Mouse (Mus musculus) liver, embryonic 11.5 days (tissue): ENCODE measurements at regions not wholly inside any gene's neighbourhood (a gene's known extent, or its start where the extent isn't known, plus 50 kb on each side); places are given as distances from the start of the nearest gene placed in this dataset.

Experiments used
- ATAC-seq: fragments of 200-750 bp; cut with Nextera tagmentation; replicated peaks from 2 replicates; pipeline ENCODE4 v1.8.0; 2017; ENCODE audit warnings: moderate number of reproducible peaks, mild to moderate bottlenecking, moderate TSS enrichment, moderate library complexity; ENCODE audit not compliant: low FRiP score
- DNase-seq: peaks from one replicate; pipeline ENCODE4 v3.0.0-alpha.2; 2017; ENCODE audit warnings: low spot score
- H3K27ac ChIP-seq: fragments of 300-500 bp; sonication (generic); 2 replicates; pipeline ENCODE4 v1.5.1; 2014; ENCODE audit warnings: mild to moderate bottlenecking, low read depth, low read length, control low read depth
- H3K27me3 ChIP-seq: fragments of 300-500 bp; sonication (generic); replicated peaks from 2 replicates; pipeline ENCODE4 v1.6.1; 2014; ENCODE audit warnings: low read length, mixed read lengths; ENCODE audit not compliant: control insufficient read depth, insufficient read depth
- H3K36me3 ChIP-seq: fragments of 300-500 bp; sonication (generic); 2 replicates; pipeline ENCODE4 v1.6.1; 2014; ENCODE audit warnings: mild to moderate bottlenecking, low read length, moderate library complexity, mixed read lengths; ENCODE audit not compliant: control insufficient read depth, insufficient read depth
- H3K4me1 ChIP-seq: fragments of 300-500 bp; sonication (generic); replicated peaks from 2 replicates; pipeline ENCODE4 v1.6.1; 2014; ENCODE audit warnings: low read length, mixed read lengths; ENCODE audit not compliant: control insufficient read depth, insufficient read depth
- H3K4me2 ChIP-seq: fragments of 300-500 bp; sonication (generic); 2 replicates; pipeline ENCODE4 v1.6.1; 2014; ENCODE audit warnings: mild to moderate bottlenecking, control low read depth, moderate library complexity
- H3K4me3 ChIP-seq: fragments of 300-500 bp; sonication (generic); 2 replicates; pipeline ENCODE4 v1.5.1; 2014; ENCODE audit warnings: low read depth, low read length, control low read depth
- H3K9ac ChIP-seq: fragments of 300-500 bp; sonication (generic); 2 replicates; pipeline ENCODE4 v1.6.1; 2014; ENCODE audit warnings: low read depth, low read length, control low read depth
- H3K9me3 ChIP-seq: fragments of 300-500 bp; sonication (generic); 2 replicates; pipeline ENCODE4 v1.6.1; 2016; ENCODE audit warnings: low read length, inconsistent platforms, mixed read lengths; ENCODE audit not compliant: control insufficient read depth
- WGBS: fragments of 180-500 bp; shearing (Covaris S2); extraction: QIAGEN DNeasy Blood & Tissue Kit; methylation state at CpG from one replicate; pipeline ENCODE4 v1.1.7; 2014; 5-methylcytosine and 5-hydroxymethylcytosine counted together

DNA sequence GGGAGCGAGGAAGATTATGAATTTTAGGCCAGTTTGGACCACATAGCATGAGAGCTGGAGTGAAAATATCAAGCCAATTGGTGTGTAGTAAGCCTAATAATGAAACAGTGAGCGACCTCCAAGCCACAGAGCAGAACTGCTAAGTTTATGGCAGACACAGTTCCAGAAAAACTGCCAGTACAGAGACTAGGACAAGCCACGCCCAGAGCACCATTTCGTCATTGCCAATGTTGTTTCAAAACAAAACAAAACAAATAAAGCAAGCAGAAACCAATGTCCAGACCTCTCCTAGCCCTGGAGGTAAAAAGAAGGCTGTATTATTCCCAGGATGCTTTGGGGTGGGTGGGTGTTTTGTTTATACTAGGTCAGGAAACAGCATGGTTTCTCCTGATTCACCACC is 90.7 kb upstream of the Nxt1 start:
- no peak overlapping the region for H3K4me3 ChIP-seq
- H3K9me3 ChIP-seq, result no peaks in the 10 kb centered on the region
- no peaks in the 10 kb centered on the region for H3K36me3 ChIP-seq
- no peaks in the 10 kb centered on the region for H3K27me3 ChIP-seq
- H3K27ac ChIP-seq, result no peak overlapping the region
- H3K4me2 ChIP-seq, result no peak overlapping the region
- 77% methylated on average over 4 of the region's 4 CpGs for WGBS
- no peak for DNase-seq
- no peak for ATAC-seq
- no peaks in the 10 kb centered on the region for H3K4me1 ChIP-seq
- H3K9ac ChIP-seq, result no peak overlapping the region

- no peak overlapping the region for H3K4me3 ChIP-seq
- H3K27ac ChIP-seq, result no peak overlapping the region
- H3K27me3 ChIP-seq, result no peaks in the 10 kb centered on the region
- WGBS, result 39% methylated on average over 7 of the region's 7 CpGs
- H3K9me3 ChIP-seq, result no peaks in the 10 kb centered on the region
- ATAC-seq (no peak), DNase-seq (no peak)
- H3K4me2 ChIP-seq, result no peak overlapping the region
- no peaks in the 10 kb centered on the region for H3K36me3 ChIP-seq
- no peaks in the 10 kb centered on the region for H3K4me1 ChIP-seq
- H3K9ac ChIP-seq, result no peak overlapping the region
Measured at GRCm38 (mm10) chr2:148580286-148580966, 92.0 kb upstream of the Nxt1 start.

DNA sequence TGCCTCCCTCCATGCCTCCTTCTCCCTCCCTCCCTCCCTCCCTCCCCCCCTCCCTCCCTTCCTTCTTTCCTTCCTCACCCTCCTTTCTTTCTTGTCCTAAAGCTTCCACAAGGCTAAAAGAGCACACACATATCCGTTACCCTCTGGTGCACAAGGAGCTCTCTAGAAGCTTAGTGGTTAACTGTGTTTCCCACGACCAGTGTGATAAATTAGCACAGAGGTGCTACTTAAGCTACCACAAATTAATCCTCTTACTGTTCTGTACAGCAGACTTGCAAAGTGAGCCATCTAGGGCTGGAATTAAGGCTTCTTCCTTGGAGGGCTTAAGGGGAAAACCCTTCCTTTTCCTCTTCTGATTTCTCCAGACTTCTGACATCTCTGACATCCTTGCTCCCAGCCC is 92.8 kb upstream of the Nxt1 start:
- ATAC-seq, result no peak

GRCm38 (mm10) chr2:148579027-148579426 is 93.4 kb upstream of the Nxt1 start:
- Histone ChIP-seq H3K9ac (no peak overlapping the region), H3K9me3 (no peaks in the 10 kb centered on the region), H3K27ac (no peak overlapping the region), H3K4me2 (no peak overlapping the region), H3K27me3 (no peaks in the 10 kb centered on the region), H3K4me3 (no peak overlapping the region), H3K4me1 (no peaks in the 10 kb centered on the region), H3K36me3 (no peaks in the 10 kb centered on the region)
- no peak; the same call in 1 of the 2 replicates for ATAC-seq
- DNase-seq, result no peak
- WGBS, result 56% methylated on average over 5 of the region's 5 CpGs

More for the DNA sequence above, 92.8 kb upstream of the Nxt1 start:
- no peak overlapping the region for H3K9ac ChIP-seq
- H3K4me3 ChIP-seq, result no peak overlapping the region
- no peak overlapping the region for H3K27ac ChIP-seq
- H3K9me3 ChIP-seq, result no peaks in the 10 kb centered on the region
- H3K27me3 ChIP-seq, result no peaks in the 10 kb centered on the region
- H3K36me3 ChIP-seq, result no peaks in the 10 kb centered on the region
- DNase-seq, result no peak
- no peak overlapping the region for H3K4me2 ChIP-seq
- H3K4me1 ChIP-seq, result no peaks in the 10 kb centered on the region
- 48% methylated on average over 2 of the region's 2 CpGs for WGBS

GRCm38 (mm10) chr2:148578176-148578575 is 94.2 kb upstream of the Nxt1 start:
- Histone ChIP-seq H3K9ac (no peak overlapping the region), H3K9me3 (no peaks in the 10 kb centered on the region), H3K4me2 (no peak overlapping the region), H3K27ac (no peak overlapping the region), H3K27me3 (no peaks in the 10 kb centered on the region), H3K4me1 (no peaks in the 10 kb centered on the region), H3K36me3 (no peaks in the 10 kb centered on the region), H3K4me3 (no peak overlapping the region)
- WGBS, result 52% methylated on average over 2 of the region's 2 CpGs
- no peak for DNase-seq
- ATAC-seq, result no peak

GRCm38 (mm10) chr2:148575433-148575832 is 97.0 kb upstream of the Nxt1 start:
- WGBS, result 74% methylated on average over 3 of the region's 3 CpGs
- no peak overlapping the region for H3K4me2 ChIP-seq
- no peak overlapping the region for H3K9ac ChIP-seq
- DNase-seq (no peak), ATAC-seq (no peak)
- H3K27me3 ChIP-seq, result no peaks in the 10 kb centered on the region
- H3K4me3 ChIP-seq, result no peak overlapping the region
- H3K36me3 ChIP-seq, result no peaks in the 10 kb centered on the region
- H3K9me3 ChIP-seq, result no peaks in the 10 kb centered on the region
- H3K4me1 ChIP-seq, result no peaks in the 10 kb centered on the region
- no peak overlapping the region for H3K27ac ChIP-seq

DNA sequence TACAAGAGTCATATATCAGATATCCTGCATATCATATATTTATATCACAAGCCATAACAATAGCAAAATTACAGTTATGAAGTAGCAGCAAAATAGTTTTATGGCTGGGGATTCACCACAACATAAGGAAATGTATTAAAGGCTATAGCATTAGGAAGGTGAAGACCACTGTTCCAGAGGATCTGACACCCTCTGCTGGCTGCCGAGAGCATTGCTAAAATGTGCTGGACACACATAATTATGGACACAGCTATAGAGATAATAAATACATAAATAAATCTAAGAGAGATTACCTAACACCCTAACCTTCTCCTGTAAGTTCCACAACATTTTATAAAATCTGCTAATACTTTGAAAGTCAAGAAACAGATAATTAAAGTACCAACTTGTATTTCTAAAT is 100.2 kb upstream of the Nxt1 start:
- Histone ChIP-seq H3K36me3 (no peaks in the 10 kb centered on the region), H3K4me2 (no peak overlapping the region), H3K9ac (no peak overlapping the region), H3K4me1 (no peaks in the 10 kb centered on the region), H3K27ac (no peak overlapping the region), H3K27me3 (no peaks in the 10 kb centered on the region), H3K4me3 (no peak overlapping the region), H3K9me3 (no peaks in the 10 kb centered on the region)
- DNase-seq, result no peak
- WGBS, result 6% methylated on average over 1 of the region's 1 CpGs
- ATAC-seq, result 0 out of 2 replicates have a peak, but pooled peaks have one; percentile 36

- no peak for DNase-seq
- WGBS, result 86% methylated on average over 1 of the region's 1 CpGs
Measured at GRCm38 (mm10) chr2:148571616-148572015, 100.8 kb upstream of the Nxt1 start.

GRCm38 (mm10) chr2:148571018-148571417 is 101.4 kb upstream of the Nxt1 start:
- WGBS, result 75% methylated on average over 5 of the region's 5 CpGs
- Histone ChIP-seq H3K4me2 (no peak overlapping the region), H3K4me1 (no peaks in the 10 kb centered on the region), H3K36me3 (no peaks in the 10 kb centered on the region), H3K9ac (no peak overlapping the region), H3K4me3 (no peak overlapping the region), H3K27me3 (no peaks in the 10 kb centered on the region), H3K27ac (no peak overlapping the region), H3K9me3 (no peaks in the 10 kb centered on the region)
- DNase-seq (no peak), ATAC-seq (no peak)

More at GRCm38 (mm10) chr2:148571616-148572015, 100.8 kb upstream of the Nxt1 start:
- no peak overlapping the region for H3K4me3 ChIP-seq
- ATAC-seq, result no peak
- H3K36me3 ChIP-seq, result no peaks in the 10 kb centered on the region
- no peaks in the 10 kb centered on the region for H3K27me3 ChIP-seq
- H3K4me2 ChIP-seq, result no peak overlapping the region
- no peaks in the 10 kb centered on the region for H3K9me3 ChIP-seq
- no peak overlapping the region for H3K9ac ChIP-seq
- H3K27ac ChIP-seq, result no peak overlapping the region
- no peaks in the 10 kb centered on the region for H3K4me1 ChIP-seq
